Mouse (Mus musculus) kidney, postnatal 4 days (tissue): Measurements from ENCODE around the gene Serpina7.
A peak's percentile ranks its signal among the peaks of the same experiment; 100 is the strongest.

Experiments
- DNase-seq, 2 experiments: peaks; one replicate each; pipeline ENCODE4 v3.0.0; 2021; ENCODE audit warnings: mixed read lengths in 2 of 2

Gene Serpina7

GRCm38 (mm10) chrX:139085077-139085476 is at the start of gene Serpina7:
Serpina7 (minus strand) TSS chrX:139085236.
- DNase-seq: no peak

DNA sequence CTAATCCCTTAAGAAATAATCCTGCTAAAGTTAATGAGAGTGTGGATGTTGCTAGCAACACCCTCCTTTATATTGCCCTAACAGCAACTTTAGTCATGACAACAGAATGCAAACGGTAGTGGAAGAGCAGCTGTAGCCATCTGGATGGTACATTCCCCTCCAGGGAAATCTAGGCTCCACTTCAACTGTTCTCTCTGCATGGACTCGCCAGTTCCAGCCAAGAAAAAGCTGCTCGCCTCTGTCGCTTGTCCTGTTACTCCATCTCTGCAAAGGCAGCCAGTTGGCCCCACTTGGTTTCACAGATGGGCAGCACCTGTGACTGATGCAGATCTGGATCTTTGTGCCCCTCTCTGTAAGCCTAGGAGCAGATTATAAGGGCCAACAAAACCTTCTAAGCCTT is 49.0 kb upstream of the Serpina7 start:
- peak; percentile 2 to 6 for DNase-seq

GRCm38 (mm10) chrX:139097197-139097596 is 12.2 kb upstream of the Serpina7 start:
- no peak for DNase-seq

DNA sequence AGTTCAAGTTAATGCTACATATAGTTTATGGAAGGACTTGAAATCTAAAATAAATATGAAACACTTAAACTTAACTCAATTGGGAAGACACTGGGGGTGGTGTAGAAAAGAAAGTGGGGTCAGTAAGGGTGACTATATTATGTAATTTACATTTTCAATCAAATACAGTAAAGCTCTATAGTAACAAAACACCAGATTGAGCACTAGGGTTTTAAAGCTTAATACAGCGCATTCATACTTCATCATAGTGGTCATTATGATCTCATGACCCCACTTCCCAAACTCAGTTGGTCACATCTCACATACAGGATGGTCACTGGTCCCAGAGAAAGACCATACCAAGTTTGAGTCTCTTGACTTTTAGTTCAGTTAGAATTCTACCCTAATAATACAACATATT is 907 bp upstream of the Serpina7 start, which contains the start of gene 4930513O06Rik:
4930513O06Rik (plus strand) TSS at position 301 of the 400 bp plus-strand sequence.
- no peak for DNase-seq

- DNase-seq: no peak
Measured at GRCm38 (mm10) chrX:139078493-139078892, 6.5 kb downstream of the Serpina7 start.

DNA sequence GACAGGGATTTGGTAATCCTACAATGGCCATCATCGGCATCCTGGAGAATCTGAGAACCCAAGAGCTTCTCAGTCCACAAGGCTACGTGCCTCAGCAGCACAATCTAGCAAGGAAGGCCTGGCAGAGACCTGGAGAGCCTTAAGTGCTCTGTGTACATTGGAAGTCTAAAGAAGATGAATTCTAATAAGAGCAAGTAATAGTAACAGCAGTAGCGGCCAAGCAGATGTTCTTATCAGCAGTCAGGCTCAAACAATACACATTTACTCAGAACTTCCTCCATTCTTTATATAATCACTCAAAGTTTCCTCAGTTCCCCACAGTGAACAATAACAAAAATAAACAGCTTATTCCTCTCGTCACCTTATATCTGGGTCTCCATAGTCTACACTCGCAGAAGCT is 21.0 kb downstream of the Serpina7 start:
- no peak for DNase-seq

GRCm38 (mm10) chrX:139053149-139053548 is 31.9 kb downstream of the Serpina7 start:
- no peak for DNase-seq

DNA sequence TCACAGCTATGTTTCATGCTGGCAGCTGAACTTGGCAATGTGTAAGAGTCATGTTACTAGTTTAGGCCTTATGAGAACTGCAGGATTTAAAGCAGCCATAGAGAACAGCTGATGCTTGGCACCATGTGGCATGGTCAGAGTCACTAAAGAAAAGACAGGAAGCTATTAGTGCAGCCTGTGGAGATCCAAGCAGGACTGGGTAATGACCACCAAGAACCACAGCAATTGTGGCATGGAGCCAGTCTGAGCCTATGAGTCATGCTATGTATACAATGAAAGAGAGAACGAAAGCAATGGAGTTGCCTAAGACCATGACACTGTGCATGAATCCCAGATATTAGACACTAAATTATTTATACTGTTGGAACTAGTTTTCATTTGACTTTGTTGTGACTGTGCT is 33.1 kb downstream of the Serpina7 start:
- no peak for DNase-seq

DNA sequence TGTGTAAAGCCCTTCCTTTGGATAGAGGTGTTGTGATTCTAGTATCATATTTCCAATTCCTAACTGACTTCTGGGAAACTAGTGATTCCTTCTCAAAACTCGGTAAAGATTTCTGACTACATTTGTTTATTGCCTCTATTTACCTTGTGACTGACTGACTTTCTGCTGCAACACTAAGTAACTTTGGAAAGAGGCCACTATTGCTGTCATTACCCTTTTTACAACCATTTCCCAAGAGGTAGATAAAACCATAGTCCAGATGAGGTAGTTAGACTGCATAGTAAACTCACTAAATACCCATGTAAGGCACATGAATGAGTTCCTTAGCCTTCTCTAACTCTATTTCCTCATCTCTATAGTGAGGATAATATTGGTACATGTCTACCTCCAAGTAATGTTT is 43.9 kb downstream of the Serpina7 start:
- DNase-seq: no peak

DNA sequence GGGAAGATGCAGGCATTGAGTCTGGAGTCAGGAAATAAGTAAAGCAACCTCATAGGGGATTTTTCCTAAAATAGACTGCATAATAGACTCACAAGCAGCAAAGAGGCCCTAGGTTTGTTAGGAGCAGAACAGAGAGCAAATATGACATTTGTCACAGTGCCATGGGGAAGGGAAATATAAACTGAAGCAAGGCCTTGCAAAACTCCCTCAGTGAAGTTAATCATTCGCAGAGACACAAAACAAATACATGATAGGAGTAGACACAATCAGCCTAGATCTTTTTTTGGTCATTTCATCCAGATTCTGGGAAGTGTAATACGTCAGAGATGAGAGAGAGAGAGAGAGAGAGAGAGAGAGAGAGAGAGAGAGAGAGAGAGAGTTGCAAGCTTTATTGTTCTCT is 45.7 kb downstream of the Serpina7 start:
- no peak for DNase-seq

- DNase-seq: no peak
Measured at GRCm38 (mm10) chrX:139037666-139038065, 47.4 kb downstream of the Serpina7 start.
